Mouse (Mus musculus) adrenal gland, adult 2 months (tissue): ENCODE measurements around the gene Agpat3. TPM values are rescaled to one million over a fixed set of nuclear protein-coding genes. Genes with fewer than 3 reads are reported as not detected.
A peak's percentile ranks its signal among the peaks of the same experiment; 100 is the strongest.

Experiments
- DNase-seq: peaks from one replicate; pipeline ENCODE4 v3.0.0; 2021
- polyA plus RNA-seq: library from polyadenylated mRNA; depleted of rRNA; stranded (reverse); fragments of >200 nt; gene quantifications from 2 replicates; pipeline ENCODE4 v1.2.3, GENCODE M21; 2012
- total RNA-seq, 2 experiments: library from RNA; stranded (reverse); gene quantifications; 2 replicates each; pipeline ENCODE4 v1.2.3; 2021

Gene Agpat3
- total and polyA plus RNA-seq, 3 experiments, result 346 to 654 (median 422) TPM

DNA sequence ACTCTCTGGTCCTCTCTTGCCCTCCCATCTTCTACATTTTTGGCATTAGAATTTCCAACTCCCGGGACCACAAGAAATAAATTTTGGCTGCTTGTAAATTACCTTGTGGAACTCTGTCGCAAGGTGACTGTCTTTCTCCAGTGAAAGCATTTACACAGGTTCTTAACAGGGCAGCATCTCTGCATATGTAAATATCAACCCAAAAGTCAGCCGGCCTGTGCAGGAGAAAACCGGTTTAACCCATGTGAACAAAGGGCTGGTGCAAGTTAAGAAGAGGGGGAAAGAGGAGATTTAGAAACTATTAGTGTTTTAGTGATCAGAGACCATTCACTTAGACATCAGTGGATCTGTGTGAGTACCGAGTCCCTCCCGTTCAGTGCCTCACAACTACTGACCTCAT, 92.6 kb downstream of the Agpat3 start:
- no peak for DNase-seq

DNA sequence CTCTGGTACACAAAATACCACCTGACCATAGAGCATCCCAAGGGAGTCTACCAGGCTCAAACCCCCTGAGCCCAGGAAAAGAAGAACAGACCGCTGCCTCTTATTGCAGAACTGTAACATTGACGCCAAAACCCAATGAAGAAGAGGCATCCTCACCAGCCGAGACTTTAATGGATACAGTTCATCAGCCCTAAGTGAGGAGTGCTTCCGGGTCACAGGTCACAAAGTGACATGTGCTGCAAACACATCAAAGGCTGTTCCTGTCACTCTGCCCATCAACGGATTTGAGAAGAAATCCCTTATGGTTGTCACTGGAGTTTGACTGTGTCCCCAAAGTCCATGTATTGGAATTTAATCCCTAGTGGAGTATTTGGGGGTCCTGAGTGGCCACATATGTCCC, 93.1 kb downstream of the Agpat3 start:
- no peak for DNase-seq

DNA sequence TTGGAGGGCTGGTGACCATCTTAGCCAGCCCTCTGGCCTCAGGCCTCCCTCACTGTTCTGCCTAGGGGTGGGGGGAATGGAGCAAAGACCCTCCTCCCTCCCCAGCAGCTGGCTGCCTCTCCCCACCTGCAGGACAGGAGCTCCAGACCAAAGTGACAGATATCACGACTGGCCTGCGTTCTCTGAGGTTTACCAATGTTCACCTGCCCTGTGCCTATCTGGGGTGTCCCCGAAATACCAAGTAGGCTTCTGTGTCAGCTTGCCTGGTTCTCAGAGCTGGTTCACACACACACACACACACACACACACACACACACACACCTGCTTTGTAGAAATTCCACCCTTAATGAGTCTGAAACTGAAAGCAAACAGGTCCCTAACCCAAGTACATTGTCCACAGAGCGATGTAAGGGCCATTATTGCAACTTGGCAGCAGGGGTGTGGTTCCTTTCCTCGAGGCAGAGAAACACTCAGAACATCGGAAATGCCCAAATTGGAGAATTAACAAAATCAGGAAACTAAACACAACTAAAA, 94.1 kb downstream of the Agpat3 start:
- DNase-seq, result no peak

DNA sequence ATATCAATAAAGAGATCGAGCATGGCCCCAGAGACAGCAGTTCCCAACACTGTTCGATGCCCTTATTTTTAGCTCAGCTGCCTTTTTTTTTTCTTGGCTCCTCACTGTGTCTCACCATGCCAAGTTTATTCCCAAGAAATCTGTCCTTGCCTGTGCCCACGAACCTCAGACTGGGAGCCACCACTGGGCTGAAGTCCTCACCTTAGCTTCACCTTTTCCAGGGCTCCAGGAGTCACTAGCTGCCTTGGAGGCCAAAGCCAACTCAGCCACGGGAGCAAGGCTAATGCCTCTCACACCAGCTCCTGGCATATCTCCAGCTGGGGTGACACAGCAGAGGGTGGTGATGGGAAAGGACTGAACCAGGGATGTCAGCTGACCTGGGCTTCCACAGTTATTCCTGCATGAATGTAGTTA, 96.6 kb downstream of the Agpat3 start:
- DNase-seq, result peak; percentile 94

DNA sequence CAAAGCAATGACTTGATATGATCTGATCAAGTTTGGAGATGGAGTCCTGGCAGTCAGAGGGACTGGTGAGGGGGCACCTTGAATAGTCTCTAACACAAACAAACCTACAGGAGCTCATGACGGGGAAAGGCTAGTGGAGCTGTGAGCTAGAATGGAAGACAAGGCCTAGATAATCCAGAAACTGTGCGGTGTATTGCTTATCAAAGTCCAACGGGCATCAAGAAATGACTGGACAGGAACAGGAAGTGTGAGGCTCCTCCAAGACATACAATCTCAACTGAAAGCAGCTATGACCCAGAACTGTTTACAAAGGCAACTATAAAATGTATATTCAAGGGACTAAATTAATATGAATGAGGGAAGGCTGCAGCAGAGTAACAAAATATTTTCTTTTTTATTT, 105.1 kb downstream of the Agpat3 start:
- no peak for DNase-seq

DNA sequence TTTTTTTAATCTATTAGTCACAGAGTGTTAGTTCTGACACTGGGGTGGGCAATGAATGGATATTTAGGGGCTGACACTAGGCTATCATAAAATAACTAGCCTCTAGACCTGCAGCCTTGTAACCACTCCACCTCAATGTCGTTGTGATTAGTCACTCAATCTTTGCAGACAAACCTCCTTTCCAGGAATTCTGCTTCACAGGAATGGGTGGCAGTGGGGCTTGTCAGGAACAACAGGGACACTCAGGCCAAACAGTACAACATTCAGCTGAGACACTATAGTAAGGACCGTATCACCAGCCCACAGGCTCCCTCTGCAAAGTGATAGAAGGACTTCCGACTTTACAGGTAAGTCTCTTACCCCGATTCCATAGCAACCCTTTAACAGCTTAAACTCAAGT, 105.6 kb downstream of the Agpat3 start:
- no peak for DNase-seq

DNA sequence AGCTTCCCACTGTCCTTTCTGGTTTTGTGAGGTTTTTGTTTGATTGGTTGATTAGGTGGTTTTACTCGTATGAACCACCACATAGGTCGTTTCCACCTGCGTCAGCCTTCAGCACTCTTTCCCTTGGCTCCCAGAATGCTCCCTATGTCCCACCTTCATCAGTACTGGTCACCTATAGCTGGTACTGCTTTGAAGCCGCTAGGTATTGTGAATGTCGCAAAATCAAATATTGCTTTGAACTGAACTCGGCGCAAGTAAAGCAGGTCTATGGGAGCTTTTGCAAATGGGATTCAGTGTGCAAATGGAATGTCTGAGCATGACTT, 107.1 kb downstream of the Agpat3 start:
- DNase-seq, result no peak

DNA sequence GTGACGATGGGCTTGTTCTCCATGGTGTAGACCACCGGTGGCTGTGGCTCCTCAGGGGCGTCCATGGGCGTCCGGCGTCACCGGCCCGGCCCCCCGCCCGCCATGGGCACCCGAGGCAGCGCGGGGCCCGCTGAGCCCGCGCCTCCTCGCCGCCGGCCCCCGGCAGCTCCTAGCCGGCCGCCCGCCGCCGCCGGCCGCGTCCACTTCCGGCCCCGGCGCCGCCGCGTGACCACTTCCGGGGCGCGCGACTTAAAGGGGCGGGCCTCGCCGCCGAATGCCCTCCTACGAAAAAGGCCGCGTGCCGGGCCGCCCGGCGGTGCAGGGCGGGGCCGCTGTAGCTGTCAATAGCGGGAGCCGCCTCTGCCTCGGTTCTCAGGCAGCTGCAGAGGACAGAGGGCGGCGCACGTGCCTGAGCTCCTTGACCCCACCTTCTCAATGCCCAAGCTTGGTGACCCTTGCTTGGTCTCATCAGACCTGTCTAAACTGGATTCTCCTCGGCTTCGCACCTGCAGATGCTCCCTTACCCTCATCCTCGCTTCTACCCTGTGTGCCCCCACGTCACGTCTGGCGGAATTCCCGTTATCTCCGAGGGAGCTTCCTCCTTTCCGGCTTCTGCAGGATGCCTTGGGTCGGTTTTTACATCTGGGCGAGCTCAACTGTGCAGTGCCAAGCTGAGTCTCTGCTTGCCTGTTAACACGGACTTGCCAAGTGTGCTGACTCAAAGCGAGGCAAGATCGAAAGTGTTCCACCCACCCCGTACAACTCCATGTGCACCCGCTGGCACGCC, 107.7 kb downstream of the Agpat3 start, which contains the start of gene Trappc10:
Gene Trappc10, minus strand, starts transcription at position 204 of the 787 bp plus-strand sequence.
- peak; percentile 94 for DNase-seq

DNA sequence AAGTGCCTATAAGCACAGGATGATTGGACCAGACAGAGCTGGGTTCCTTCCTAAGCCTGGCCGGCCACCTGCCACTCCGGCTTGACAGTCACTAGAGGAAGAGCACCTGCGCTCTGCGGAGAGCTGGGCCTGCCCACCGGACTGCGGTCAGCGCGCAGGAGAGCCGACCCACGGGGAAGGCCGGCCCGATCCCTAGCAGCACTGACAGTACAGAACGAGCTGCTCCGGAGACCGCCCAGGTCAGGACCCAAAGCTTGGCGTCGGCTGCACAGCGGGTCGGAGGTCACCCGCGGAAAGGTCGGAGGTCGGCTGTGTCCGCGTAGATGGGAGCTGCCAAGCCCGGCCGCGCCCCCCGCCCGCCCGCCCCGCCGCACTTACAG, 108.2 kb downstream of the Agpat3 start:
- DNase-seq, result no peak

DNA sequence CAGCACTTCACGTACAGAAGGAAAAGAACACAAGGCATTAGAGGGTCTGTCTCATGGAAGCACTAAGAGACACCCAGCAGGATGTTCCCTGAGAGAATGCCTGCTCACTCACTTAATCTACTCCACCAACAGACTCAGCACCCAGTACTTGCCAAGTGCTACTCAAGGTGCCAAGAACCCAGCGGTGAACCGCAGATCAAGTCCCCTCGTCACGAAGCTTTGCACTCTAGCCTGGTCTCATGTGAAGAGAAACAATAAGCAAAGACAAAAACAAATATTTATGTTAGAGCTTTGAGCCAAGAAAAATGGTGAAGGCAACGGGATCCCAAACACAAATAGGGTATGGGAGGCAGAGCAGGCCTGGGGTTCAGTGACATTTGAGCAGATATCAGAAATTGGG, 113.4 kb downstream of the Agpat3 start:
- no peak for DNase-seq

DNA sequence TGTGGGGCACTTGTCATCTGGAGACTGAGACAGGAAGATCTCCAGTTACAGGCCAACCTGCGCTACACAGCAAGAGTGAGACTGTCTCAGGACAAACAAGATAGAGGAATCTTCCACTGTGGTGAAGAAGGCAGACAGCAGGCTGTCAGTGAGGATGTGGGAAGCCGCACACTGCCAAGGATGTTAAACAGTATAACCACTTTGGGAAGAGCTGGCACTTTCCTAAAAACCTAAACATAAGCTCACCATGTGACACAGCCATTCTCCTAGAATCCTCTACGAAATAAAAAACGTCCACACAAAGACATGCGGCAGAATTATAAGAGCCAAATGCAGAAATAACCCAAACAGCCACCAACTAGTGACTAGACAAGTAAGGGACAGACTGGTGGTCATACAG, 114.0 kb downstream of the Agpat3 start:
- no peak for DNase-seq

DNA sequence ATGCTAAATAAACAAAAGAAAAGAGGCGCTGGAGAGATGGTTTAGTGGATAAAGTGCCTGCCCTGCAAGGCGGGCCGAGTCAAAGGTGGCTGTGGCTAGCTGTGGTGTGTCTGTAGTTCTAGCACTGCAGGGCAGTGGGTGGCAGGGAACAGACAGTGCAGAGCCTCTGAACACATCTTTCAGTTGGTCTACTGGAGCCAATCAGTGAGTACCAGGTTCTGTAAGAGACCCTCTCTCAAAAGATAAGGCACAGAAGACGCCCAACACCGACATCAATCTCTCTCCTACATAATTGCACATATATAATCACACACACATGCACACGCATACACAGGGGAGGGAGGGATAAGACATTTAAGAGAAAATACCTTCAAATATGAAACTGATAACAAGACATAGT, 114.5 kb downstream of the Agpat3 start:
- DNase-seq, result no peak

DNA sequence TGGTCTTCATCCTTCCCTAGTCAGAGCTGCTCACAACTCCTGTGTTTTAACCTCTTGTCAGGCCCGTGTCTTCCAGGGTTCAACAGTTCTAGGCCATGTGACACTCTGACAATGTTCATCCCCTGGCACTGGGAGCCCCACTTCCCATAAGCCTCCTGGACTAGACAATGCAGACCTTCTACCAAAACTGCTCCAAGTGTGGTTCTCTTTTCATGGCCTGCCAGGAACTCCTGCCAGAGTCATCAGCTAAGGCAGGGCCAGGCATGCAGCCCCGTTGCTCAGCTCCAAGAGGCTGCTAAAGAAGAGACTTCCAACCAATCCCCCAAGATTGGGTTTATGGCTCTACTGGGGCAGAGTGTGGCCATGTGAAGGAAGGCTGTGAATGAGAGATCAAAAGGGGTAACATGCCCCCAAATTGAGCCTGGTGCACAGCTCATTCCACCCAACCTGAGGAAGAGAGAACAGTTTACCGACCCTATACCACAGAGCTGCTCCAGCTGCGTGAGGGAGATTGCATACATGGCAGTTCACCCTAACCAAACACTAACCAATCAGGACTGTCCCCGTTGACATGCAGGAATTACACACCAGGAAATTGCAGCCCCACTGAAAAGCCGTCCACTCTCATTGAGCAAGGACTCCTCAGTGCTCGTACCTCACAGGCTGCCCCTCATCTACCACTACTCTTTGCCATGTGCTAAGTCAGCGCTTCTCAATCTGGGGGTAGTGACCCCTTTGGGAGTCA, 115.2 kb downstream of the Agpat3 start:
- DNase-seq, result no peak

DNA sequence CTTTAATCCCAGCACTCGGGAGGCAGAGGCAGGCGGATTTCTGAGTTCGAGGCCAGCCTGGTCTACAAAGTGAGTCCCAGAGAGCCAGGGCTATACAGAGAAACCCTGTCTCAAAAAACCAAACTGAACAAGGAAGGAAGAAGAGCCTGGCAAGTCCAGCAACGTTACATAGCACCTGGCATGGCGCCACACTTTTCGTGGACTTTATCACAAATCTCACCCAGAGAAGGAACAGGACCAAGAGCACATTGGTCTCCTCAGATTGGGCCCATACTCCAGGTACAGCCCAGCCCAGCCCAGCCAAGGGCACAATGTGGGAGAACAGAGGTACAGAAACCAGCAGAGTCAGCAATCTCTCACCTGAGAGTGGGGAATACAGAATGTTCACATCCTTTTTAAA, 118.5 kb downstream of the Agpat3 start:
- no peak for DNase-seq

DNA sequence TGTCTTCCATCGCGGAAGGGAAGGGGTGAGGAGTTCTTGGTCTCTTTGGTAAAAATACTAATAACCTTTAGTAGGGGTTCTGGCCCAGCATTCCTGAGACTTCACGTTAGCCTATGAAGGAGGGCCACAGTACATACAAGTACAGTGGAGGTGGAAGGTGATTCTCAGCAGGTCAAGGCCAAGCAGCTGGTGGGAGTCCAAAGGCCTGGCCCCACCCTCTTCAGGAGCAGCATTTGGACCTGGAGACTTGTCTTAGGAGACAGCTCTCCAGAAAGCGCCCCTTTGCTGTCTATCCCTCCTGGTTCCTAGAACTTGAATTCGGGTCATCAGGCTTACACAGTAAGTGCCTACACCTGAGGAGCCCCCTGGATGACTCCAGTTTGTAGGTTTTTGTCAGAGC, 119.1 kb downstream of the Agpat3 start:
- no peak for DNase-seq

DNA sequence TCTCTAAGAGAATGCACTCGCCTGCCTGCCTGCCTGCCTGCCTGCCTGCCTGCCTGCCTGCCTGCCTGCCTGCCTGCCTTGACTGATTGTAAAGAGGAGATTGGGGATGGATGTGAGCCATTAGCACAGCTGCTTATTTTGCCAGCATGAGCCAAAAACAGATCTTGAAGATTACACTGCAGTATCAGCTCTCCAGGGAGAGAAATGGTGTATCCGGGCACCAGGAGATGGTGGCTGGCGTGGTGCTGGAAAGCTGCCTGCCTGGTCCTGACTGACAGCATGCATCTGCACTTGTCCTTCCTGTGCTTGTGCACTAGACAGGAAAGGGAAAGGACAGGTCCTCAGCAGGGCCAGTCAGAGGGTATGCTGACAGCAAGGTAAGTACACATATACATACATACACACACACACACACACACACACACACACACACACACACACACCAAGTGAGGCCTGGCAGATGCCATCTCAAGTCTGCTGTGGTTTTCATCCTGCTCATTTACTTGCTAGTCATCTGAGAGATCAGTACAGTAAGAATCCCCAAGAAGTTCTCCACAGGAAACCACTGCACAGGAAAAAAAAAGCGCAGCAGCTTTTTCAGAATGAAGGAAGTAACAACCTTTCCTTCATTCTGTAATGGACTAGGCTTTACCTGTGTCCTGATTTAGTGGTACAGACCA, 119.8 kb downstream of the Agpat3 start:
- DNase-seq, result no peak

DNA sequence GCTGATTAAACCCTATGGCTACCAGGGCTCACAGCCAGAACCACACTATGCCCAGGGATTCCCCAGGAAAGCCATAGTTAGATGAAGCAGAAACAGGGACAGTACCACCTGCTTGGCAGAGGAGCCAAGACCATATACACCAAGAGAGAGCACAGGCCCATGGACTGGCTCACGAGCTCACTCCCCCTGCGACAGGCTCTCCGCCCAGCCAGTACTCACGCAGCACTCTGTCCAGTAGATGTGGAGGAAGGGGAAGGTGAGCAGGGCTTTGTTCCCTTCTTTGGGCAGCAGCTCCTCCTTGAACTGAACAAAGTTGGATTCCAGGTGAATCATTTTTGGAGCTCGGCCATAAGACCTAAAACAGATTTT, 123.7 kb downstream of the Agpat3 start:
- DNase-seq, result no peak

DNA sequence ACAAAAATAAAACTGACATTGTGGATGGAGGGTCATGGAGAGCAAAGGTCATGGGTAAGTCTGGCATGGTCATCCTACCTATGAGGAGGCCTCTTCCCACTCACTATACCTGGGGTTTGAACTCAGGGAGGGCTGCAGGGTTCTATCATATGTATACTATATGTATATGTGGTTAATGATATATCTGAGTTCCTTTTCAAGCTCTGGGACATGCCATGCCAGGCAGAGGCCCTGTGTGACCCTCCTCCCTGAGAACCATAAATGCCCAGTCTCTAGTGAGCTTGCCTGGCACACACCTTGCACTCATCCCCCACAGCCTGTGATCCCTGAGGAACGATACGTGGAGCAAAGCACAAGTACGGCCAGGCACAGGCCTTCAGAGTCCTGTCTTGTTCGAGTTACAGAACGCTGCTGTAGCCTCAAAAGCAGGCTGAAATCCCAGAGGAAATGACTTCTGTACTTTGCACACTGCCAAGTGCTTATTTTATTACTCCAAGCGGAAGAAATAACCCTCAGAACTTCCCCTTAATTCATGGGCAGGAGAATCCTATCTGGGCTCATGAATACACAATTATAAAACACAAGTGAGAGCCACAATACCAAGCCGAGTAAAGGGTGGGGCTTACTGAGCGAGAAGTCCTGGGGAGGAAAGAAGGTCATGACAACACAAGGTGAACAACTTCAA, 124.3 kb downstream of the Agpat3 start:
- DNase-seq, result no peak

DNA sequence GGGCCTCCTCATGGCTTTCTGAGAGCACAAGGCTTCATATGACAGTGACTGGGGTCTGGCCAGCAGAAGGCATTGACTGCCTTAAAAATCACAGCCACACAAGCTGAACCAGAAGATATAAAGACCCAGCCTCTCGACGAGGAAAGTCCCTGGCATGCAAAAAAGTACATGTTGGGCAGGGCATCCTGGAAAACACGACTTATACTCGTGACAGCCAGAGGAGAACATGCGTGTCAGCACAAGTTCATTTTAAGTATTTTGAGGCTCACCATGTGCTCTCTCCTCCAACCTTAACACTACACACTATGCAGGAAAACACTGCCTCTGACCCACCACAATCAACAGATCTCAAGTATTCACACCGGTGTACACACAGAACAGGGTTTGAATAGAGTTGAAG, 128.2 kb downstream of the Agpat3 start:
- no peak for DNase-seq

DNA sequence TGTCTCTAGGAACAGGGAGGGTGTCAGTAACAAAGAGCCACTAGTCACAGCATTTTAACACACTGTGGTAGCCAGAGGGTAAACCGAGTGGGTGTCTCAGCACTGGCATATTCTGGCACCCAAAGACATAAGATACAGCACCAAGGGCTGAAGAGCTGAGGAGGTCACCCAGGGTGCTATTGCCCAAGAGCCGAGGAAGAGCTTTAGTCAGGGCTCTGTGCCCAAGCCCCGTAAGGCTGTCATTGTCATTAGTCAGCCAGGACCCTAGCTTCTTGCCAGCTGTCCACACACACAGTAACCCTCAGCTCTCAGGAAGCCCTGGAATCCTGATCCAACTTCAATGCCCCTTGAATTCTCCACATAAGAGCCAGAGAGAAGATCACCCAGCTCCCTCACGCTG, 129.4 kb downstream of the Agpat3 start:
- DNase-seq, result peak; percentile 78

DNA sequence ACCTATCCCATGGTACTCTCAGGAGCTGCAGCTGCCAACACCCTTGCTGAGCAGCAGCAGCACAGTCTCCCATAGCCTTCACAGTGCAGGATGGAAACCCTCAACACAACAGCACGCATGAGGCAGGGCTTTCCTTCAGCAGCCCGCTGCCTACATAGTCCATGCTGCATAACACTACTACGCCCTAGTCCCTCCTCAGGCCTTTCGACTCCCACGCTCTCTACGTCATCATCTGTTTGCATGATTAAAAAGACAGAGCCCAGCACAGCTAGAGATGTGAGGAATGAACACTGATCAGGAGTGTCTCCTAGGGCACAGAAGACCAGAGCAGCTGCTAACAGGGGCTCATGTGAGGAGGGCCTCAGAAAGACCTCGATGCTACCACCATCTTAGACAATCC, 131.0 kb downstream of the Agpat3 start:
- no peak for DNase-seq

DNA sequence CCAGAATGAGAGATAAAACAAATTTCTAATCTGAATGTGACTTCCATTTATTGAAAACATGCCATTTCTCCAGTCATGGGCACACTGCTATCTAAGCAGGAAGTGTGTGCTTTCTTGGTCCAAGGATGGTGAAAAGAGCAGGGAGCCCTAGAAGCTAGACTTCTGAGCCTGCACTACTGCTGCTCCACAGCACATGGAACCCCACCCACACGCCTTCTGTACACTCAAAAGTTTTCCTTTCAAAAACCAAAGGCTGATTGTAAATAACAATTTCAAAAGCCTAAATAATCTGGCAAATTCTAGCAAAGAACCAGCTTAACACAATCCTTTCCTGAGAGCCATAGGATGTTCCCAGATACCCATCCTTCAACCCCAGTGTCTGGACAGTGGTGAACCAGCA, 132.8 kb downstream of the Agpat3 start:
- DNase-seq, result no peak
